Mouse (Mus musculus): ENCODE results near the gene Baiap2l2.

The Baiap2l2 gene

DNA sequence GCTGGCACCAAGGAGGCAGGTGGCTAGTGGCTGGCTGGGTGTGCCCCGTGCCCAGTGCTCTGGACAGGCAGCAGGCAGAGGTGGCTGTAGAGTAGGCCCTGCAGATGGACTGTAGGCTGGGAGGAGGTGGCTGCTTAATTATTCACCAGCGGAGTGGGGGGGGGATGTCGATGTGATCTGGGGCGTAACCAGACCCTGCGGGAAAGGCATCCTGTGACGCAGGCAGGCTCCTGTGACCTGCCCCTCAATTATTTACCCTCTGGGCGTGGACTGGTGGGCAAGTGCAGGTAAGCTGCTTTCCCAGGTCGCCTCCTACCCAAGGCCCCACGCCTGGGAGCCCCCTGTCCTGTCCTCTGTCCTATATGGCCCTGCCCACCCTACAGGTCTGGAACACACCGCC is at the start of gene Baiap2l2:
TSS of gene Baiap2l2 (minus strand) at position 139 of the 400 bp plus-strand sequence.
- no peak for DNase-seq (ENCODE audit: low spot score in 2 of 2)

DNA sequence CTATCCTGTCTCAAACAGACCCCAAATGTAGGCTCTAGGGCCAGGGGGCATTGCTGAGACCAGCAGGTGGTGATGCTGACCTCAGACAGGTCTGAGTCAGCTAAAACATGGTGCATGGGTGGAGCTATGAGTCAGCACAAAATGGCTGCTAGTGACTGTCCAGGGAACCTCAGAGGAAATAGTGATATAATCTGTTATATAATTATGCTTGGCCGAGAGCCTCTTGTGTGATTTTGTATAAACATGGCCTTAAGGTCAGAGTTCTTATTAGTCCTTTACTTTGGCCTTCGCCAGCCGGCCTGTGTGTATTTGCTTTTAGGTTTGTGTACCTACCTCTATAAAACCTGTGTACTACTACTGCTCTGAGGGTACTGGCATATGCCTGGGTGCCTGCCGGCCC is 48.1 kb upstream of the Baiap2l2 start:
- no peak for DNase-seq (ENCODE audit: low spot score in 2 of 2)

DNA sequence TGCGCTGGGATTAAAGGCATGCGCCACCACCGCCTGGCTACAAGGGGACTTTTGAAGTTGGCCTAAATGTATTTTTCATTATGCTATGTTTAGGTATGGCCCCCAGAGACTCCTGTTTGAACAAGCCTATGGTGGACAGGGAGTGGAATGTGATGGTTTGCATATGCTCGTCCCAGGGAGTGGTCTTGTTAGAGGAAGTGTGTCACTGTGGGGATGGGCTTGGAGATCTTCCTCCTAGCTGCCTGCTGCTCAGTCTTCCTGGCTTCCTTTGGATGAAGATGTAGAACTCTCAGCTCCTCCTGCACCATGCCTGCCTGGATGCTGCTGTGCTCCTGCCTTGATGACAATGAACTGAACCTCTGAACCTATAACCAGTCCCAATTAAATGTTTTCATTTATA is 45.2 kb upstream of the Baiap2l2 start:
- no peak for DNase-seq (ENCODE audit: low spot score in 2 of 2)

DNA sequence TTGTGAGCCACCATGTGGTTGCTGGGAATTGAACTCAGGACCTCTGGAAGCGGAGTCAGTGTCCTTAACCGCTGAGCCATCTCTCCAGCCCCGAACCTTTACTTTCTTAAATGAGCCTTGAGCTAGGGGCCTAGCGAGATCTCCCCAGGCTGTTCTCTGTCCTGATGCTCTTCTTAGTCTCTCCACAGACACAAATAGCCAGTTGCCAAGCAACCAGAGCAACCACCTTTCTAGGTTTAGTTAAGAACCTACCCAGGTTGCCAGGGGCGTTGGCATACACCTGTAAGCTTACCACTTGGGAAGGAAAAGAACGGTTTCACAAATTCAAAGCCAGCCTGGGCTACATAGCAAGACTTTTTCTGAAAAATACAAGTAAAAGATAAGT is 44.6 kb upstream of the Baiap2l2 start:
- no peak for DNase-seq (ENCODE audit: low spot score in 2 of 2)

DNA sequence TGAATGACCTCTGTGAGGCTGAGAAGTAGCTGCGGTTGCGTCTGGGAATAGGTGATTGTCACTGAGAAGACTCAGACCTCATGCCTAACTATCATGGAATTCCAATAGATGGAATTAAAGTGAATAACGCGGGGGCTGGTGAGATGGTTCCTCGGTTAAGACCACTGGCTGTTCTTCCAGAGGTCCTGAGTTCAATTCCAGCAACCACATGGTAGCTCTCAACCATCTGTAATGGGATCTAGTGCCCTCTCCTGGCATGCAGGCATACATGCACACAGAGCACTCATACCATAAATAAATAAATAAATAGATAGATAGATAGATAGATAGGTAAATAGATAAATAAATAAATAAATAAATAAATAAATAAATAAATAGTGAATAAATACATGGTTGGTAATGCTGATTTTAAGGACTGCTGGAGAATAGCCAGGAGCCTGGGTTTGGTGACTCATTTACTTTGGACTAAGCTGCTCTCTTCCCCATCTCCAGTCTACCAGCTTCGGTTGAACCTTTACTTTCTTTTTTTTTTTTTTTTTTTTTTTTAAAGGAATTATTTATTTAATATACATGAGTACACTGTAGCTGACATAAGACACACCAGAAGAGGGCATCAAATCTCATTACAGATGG is 44.1 kb upstream of the Baiap2l2 start:
- no peak for DNase-seq (ENCODE audit: low spot score in 2 of 2)

DNA sequence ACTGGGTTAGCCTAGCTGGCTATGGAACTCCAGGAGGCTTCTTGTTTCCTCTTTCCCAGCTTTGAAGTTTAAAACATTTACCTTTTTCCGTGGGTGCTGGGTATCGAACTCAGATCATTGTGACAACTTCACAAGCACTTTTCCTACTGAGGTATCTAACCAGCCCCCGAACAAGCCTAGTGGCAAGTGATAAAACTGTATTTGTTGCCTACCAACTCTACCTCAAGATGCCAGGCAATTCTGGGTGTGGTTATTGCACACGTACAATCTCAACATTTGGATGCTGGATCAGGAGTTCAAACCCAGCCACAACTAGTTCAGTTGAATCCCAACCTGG is 43.6 kb upstream of the Baiap2l2 start:
- no peak for DNase-seq (ENCODE audit: low spot score in 2 of 2)

DNA sequence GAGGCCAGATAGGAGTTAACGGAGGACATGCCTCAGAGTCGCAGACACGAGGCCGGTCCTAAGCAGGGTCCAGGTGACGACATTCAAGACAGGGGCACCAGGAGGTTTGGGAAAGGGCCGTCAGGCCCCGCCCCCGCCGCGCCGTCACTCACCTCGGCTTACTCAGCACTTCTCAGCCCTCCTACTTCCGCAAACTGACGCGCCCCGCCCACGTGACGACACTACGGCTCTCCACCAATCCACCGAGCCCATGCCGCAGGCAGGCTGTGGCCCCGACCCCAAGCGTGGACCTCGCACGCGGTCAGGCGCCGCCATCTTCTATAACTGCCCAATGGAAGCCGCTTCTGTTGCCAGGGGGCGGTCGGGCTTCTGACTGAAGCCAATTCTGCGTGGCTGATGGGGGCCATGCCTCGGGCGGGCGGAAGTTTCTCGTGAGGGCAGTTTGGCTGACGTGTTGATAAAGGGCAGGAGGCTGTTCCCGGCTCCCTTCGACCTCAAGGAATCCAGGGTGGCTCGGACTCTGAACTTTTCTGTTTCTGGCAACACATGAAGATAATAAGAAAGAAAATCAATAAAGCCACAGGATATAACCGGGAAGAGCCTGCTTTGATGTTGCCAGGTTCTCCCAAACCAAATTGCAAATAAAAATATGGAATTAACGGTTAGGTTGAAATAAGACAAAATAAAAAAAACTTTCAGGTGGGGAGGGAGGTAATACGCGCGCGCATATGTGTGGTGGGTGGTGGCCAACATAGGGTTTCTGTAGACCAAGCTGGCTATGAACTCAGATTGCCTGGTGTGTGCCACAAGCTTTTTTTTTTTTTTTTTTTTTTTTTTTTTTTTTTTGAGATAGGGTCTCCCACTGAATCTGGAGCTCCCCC is 43.0 kb upstream of the Baiap2l2 start, which contains the start of gene Pla2g6:
TSS of gene Pla2g6 (minus strand) at position 333 of the 881 bp plus-strand sequence.
- DNase-seq (ENCODE audit: low spot score in 2 of 2): peak; percentile 97 to 98

DNA sequence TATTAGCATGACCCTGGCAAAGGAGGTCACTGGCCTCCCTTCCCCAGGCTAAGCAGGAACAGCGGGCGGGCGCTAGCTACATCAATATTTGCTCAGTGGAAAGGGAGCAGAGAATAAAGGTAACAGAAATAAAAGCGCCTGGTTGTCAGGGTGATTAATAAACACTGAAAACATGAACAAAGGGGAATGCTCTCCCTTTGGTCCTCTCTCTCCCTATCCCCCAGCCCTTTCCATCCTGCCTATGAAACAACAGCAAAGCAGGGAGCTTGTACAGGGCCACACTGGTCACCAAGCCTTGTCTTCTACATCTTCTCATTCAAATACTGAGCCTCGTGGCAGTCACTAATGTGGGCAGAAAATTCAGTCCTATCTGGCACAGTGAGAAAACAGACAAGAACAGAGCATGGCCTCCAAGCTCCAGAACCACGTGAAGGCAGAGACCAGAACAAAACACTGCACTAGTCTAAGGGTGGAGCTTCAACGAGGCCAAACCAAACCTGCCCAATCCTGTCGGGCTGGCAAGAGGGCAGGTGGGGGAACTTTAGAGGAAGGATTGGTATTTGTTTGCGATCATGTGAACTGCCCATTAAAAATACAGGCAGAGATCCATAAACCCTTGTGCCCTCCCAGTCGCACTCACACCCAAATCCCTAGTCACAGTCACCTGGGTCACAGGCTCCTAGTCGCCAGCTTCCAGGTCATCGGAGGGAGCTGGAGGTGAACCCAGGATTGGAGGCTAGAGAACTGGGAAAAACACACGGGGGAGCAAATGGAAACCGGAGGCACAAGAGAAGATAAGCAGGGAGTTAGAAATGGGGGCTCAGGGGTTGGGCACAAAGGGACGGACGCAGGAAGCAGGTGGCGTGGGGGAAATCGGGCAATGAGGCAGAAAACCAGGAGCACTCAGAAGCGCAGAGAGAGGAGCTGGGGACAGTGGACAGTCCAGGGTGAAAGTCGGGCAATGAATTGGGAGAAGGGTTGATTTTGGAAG is 41.9 kb upstream of the Baiap2l2 start:
- DNase-seq (ENCODE audit: low spot score in 2 of 2): no peak

DNA sequence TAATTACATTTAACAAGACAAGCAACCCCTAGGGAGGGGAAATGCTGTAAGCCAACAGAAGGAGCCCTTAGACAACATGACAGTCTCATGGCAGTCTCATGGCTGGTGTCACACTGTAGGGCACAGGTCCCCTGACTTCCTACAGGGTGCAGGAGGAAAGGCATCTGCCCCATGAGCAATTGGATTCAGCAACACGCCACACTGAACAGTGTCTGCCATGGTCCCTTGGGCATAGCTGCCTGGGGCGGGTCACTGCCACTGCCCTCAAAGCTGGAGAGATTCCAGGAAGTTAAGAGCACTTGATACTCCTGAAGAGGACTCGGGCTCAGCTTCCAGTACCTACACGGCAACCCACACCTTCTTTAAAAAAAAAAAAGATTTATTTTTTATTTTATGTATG is 40.9 kb upstream of the Baiap2l2 start:
- no peak for DNase-seq (ENCODE audit: low spot score in 2 of 2)

DNA sequence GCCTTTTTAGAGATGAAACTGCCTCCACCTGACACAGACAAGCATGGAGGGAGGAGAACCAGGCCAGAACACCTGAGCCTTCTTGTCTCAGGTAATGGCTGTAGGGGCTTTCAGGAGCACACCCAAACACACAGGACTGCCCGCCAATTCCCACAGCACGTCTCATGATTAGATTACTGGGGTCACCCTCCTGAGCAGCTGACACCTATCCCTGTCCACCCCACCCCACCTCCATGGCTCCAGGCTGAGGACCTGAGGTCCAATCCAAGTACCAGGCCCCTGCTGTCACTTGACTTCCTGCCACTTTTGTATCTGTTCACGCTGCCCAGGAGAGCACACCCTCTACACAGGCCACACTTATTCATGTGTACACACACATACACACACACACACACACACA is 40.4 kb upstream of the Baiap2l2 start:
- DNase-seq (ENCODE audit: low spot score in 2 of 2): no peak

DNA sequence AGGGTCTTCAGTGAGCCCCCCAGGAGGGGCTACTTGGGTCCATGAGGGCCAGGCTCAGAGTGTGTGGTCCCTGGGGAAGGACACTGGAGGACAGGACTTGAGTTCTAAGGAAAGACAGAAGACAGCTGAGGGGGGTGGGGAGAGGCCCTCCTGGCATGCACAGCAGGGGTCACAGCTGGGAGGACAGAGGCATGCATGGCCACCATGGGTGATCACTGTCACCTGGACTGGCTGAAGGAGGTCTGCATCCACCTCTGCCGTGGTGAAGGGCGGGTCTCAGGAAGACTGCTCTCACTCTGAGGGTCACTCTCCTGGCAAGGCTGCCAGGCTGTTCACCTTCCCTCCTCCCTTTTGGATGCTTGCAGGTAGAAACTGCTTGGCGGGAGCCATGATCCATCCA is 39.0 kb upstream of the Baiap2l2 start:
- DNase-seq (ENCODE audit: low spot score in 2 of 2): no peak

DNA sequence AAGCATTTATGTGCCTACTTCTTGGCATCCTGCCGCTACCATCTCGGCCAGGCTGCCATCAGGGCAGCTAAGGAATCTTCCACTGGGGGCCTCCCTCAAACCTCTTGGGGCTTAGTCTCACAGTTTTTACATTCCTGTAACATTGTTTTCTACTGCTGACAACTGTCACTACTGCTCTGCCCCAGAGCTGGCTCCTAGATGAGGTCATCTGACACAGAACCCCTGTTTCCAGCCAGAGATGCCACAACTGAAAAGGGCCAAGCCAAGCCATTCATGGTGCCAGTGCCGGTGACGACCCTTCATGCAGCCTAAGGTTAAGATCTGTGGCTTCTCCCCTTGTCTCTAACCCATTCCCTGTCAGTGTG is 38.4 kb upstream of the Baiap2l2 start:
- DNase-seq (ENCODE audit: low spot score in 2 of 2): no peak

DNA sequence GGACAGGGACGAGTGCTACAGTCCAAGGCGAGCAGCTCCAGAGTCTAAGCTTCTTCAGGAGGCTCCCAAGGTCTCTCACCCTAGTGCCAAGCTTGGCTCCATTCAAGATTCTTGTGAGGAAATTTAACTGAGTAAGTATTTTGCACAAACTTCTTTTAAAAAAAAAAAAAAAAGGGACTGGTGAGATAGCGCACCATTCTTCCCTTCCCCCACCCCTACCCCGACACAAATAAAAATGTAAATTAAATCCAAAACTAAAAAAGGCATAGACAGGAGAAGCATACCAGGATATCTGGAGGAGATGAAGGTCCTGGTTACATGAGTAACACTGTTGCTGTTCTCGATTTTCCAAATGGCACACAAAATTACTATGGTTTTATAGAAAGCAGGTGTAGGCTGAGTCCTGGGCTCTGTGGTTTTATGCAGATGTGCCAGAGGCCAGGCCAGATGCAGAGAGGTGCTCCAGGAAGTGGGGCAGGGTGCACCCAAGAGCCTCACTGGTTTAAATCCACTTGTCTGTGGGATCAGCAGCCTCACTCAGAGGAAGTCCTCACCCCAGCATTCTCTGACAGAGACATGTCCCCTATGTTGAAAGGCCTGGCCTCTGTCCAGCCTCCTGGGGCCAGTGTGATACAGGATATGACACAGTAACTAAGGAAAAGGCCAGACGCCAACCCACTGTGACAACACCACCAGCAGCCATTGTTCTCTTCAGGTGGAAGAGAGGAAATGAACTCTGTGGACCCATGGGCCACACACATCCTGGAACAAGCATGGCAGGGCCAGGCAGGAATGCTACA is 37.9 kb upstream of the Baiap2l2 start:
- no peak for DNase-seq (ENCODE audit: low spot score in 2 of 2)

DNA sequence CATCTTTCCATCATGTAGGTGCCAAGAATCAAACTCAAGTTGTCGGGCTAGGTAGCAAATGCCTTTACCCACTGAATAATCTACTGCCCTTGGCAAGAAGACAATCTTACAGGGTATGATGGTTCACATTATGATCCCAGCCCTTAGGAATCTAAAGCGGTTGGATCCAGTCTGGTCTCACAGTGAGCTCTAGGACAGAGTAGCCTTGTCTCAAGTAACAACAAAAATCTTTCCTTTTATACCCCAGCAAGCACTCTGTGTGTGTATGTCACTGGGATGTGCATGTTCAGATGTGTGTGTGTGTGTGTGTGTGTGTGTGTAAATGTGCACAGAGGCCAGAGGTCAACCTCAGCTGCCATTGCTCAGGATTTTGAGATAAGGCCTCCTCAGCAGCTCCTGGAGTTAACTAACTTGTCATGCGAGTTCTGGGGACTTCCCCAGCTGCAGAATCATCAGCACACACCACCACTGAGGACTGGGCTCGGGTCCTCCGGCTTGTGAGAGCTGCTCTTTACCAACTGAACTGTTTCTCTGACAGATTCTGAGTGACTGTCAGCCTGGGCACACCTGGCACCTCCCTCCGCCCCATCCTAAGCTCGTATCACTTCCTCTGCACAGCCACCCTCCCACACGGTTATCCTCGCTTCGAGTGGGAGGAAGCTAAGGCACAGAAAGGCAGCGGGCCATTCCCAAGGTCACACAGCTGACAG is 37.1 kb upstream of the Baiap2l2 start:
- no peak for DNase-seq (ENCODE audit: low spot score in 2 of 2)

DNA sequence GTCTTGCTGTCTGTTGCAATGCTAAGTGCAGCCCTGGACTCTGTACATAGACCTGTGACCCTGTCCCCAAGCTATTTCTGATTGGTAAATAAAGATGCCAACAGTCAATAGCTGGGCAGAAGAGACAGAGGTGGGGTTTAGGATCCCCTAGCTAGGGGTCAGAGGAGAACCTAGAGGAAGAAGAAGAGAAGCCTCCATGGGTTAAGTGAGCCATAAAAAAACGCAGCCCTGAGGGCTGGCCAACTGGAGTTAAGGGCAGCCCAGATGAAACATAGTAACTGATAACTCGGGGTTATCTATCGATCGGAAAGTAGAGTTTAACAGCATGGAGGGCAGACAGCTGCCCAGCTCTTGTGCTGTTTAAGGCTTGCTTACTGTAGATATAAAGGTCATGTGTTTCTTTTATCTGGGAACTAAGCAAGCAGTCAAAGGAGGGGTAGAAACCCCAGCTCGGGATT is 36.4 kb upstream of the Baiap2l2 start:
- DNase-seq (ENCODE audit: low spot score in 2 of 2): no peak

DNA sequence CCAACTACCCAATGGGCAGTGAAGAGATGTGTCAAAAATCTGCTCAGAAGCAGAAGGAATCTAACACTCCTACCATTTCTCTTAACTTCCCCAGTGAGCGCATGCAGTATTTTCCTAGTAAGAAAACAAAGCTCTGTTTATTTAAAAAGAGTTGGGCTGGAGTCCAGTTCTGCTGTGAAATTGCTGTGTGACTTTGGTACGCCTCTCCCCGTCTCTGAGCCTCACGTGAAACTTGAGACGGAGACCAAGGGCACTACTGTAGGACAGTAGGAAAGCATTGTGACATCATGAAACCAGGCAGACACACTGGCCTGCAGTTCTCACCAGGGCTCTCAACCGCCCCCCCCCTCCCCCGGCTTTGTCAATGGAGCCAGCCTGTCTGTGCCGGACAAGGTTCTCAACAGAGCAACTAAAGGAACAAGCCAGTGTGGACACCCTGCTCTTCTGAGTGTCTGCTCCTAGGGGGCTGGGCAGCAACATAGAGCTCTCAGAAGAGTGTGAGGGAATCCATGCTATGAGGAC is 28.6 kb upstream of the Baiap2l2 start:
- no peak for DNase-seq (ENCODE audit: low spot score in 2 of 2)

DNA sequence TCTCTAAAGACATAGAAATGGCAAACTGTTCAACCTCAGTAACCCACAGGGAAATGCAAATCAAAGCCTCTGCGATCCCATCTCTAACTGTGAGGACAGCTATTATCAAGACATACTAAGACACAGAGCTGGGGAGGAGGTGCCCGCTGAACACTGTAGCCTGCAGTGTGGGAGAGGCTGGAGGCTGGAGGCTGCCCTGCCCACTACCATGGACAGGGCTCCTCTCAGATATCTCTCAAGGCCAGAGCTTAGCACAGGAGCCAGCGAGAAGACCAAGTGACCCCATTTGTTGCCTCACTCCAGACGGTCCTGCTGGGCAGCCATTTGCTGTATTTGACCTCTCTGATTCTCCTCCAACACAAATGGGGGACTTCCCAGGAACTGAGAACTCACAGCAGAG is 22.5 kb upstream of the Baiap2l2 start:
- no peak for DNase-seq (ENCODE audit: low spot score in 2 of 2)

DNA sequence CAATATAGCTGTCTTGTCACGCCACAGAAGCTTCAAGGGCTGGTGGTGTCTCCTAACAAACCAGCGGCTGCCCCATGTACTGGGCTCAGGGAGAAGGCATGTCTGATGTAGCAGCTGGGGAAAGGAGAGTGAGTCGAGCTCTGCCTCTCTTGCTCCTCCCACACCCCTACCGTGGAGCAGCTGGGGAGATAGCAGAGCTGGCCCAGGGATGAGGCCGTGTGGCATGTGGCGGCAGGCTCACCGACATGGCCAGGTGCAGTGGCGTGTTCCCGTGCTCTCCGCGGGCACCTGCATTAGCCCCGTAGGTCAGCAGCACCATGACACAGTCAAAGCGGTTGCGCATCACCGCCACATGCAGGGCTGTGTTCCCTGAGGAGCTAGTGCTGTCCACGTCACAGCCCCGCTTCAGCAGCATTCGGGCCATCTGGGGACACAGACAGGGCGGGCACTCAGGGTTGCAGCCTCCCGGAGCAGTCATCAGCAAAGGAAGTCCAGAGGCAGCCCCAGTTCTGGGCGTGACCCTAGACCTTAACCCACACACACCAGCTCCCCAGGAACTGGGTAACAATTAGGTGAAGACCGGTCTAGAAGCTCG is 20.8 kb upstream of the Baiap2l2 start:
- no peak for DNase-seq (ENCODE audit: low spot score in 2 of 2)

DNA sequence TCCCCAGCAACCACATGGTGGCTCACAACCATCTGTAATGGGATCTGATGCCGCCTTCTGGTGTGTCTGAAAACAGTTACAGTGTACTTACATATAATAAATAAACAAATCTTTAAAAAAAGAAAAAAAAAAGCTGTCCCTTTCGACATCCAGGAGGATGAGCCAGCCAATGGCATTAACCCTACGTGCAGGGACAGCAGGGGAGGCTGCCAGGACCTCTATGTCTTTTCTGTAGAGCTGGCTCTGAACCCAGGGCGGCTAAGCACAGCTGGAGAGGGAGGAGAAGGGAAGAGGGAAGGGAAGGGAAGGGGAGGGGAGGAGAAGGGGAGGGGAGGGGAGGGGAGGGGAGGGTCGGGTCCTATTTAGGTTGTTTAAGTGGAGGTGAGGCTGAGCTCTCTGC is 19.5 kb upstream of the Baiap2l2 start:
- no peak for DNase-seq (ENCODE audit: low spot score in 2 of 2)

DNA sequence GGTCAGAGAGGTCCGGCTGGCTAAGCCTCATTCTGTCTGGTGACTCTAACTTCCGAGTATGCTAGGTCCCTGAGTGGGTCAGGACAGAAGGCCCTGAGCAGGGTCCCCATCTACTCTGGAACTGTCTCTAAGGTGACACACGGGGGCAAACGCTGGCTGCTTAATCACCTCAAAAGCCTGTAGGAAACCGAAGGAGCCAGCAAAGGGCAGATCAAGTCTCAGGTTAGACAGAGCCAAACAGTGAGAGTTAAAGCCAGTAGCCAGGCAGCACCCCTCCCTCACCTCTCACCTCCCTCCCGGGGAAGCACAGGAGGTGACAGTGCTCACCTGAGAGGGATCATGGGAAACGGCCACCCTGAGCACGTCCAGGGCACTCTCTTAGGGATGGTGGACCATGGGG is 18.4 kb upstream of the Baiap2l2 start:
- no peak for DNase-seq (ENCODE audit: low spot score in 2 of 2)

Data from frontal cortex, postnatal 14 days (tissue).